Mouse (Mus musculus): ENCODE measurements around the gene Rasl11a. TPM values are rescaled to one million over a fixed set of nuclear protein-coding genes. Genes with fewer than 3 reads are reported as not detected.

Rasl11a gene
- polyA plus RNA-seq, 1 experiment from 2014 or later = 4.3 TPM

DNA sequence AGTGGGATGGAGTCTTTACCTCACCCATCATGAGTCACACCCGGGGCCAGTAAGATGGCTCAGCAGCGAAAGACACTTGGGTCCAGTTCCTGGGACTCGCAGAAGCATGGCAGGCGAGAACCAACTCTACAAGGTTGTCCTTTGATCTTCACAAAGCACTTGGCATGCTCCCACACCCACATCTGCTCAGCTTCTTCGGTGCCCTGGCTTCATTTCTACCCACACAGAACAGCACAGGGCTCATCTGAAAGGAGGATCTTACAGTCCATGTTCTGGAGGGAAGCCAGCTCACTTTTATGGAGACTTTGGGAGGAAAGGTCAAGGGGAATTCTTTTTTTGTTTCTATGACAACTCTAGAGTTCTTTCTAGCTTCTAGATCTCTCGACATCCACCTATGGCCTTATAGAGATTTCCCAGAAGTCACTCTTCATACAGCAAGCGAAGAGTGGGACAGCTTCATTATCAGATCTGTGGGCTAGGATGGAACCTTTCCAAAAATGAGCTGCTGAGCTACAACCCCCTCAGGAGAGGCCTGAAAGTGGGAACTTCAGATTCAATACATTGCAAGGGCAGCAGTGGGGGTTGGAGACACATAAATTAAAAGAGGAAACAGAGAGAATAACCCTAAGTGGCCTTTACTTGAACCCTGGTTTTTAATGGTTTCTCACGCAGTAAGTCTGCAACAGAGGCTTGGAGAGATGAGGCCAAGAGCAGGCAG, 25.8 kb upstream of the Rasl11a start:
- H3K27ac ChIP-seq (ENCODE audit: low read depth, low read length) = no peak overlapping the region
- 85% methylated on average over 8 of the region's 8 CpGs for WGBS
- H3K4me3 ChIP-seq (ENCODE audit: low read depth, low read length) = no peak overlapping the region
- no peaks in the 10 kb centered on the region for H3K4me1 ChIP-seq (replicated peaks; ENCODE audit: control insufficient read depth, insufficient read depth, low read length)
- H3K9me3 ChIP-seq (ENCODE audit: control insufficient read depth, low read length) = no peaks in the 10 kb centered on the region
- no peak for DNase-seq (ENCODE audit: low spot score)
- H3K36me3 ChIP-seq (ENCODE audit: control insufficient read depth, insufficient read depth, low read length) = no peaks in the 10 kb centered on the region
- no peaks in the 10 kb centered on the region for H3K27me3 ChIP-seq (replicated peaks; ENCODE audit: control insufficient read depth, insufficient read depth, low read length)
- H3K9ac ChIP-seq (ENCODE audit: low read depth, low read length) = no peak overlapping the region
- ATAC-seq (replicated peaks; ENCODE audit: low FRiP score) = no peak
- no peak overlapping the region for H3K4me2 ChIP-seq

DNA sequence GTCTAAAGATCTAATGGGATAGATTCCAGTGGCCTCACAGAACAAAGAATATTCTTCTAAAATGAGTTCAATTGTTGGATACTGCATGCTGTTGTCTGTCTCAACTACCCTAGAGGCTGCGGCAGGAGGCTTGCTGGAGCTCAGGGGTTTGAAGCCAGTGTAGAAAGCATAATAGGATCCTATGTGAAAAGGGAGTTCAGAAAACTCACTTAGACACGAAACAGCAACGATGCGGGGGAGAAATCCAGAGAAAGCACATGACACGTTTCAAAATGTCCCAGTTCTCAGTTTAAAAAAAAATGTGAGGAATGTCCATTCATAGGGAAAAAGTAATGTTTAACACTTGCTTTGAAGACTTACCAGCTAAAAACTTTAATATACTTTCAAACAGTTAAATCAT, 21.9 kb upstream of the Rasl11a start:
- Histone ChIP-seq H3K27ac (ENCODE audit: low read depth, low read length) (no peak overlapping the region), H3K4me1 (replicated peaks; ENCODE audit: control insufficient read depth, insufficient read depth, low read length) (0 out of 2 replicates have a peak, but pooled peaks cover 6% of the 10 kb centered on the region), H3K9me3 (ENCODE audit: control insufficient read depth, low read length) (no peaks in the 10 kb centered on the region), H3K9ac (ENCODE audit: low read depth, low read length) (no peak overlapping the region), H3K27me3 (replicated peaks; ENCODE audit: control insufficient read depth, insufficient read depth, low read length) (no peaks in the 10 kb centered on the region), H3K4me3 (ENCODE audit: low read depth, low read length) (no peak overlapping the region), H3K36me3 (ENCODE audit: control insufficient read depth, insufficient read depth, low read length) (no peaks in the 10 kb centered on the region), H3K4me2 (no peak overlapping the region)
- DNase-seq (ENCODE audit: low spot score) = no peak
- WGBS = 79% methylated on average over 5 of the region's 5 CpGs
- ATAC-seq (replicated peaks; ENCODE audit: low FRiP score) = no peak

DNA sequence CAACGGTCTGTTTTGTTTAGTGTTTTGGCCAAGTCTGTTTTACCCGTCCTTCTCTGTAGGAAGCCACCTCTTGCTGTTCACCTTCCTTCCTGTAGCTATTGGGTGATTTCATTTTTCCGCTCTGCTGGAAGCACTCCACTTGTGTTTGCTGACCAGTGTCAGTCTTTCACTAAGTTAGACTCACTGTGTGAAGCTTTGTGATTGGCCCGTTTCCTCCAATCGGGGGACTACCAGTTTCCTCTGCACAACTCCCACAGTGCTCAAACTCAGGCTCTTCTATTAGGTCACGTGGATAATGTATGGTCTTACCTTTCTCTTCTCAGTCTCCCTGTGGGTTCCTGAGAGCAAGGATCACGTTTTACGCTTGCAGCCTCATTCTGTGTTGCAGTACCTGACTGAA, 15.3 kb upstream of the Rasl11a start:
- Histone ChIP-seq H3K4me1 (replicated peaks; ENCODE audit: control insufficient read depth, insufficient read depth, low read length) (peaks cover 15% of the 10 kb centered on the region), H3K9ac (ENCODE audit: low read depth, low read length) (peak overlapping the region; percentile 46), H3K27ac (ENCODE audit: low read depth, low read length) (peak overlapping the region; percentile 71), H3K36me3 (ENCODE audit: control insufficient read depth, insufficient read depth, low read length) (peaks cover 5% of the 10 kb centered on the region), H3K4me3 (ENCODE audit: low read depth, low read length) (peak overlapping the region; percentile 20), H3K27me3 (replicated peaks; ENCODE audit: control insufficient read depth, insufficient read depth, low read length) (no peaks in the 10 kb centered on the region), H3K4me2 (peak overlapping the region; percentile 45), H3K9me3 (ENCODE audit: control insufficient read depth, low read length) (no peaks in the 10 kb centered on the region)
- 37% methylated on average over 8 of the region's 8 CpGs for WGBS
- DNase-seq (ENCODE audit: low spot score) (no peak), ATAC-seq (replicated peaks; ENCODE audit: low FRiP score) (peak; percentile 46)

DNA sequence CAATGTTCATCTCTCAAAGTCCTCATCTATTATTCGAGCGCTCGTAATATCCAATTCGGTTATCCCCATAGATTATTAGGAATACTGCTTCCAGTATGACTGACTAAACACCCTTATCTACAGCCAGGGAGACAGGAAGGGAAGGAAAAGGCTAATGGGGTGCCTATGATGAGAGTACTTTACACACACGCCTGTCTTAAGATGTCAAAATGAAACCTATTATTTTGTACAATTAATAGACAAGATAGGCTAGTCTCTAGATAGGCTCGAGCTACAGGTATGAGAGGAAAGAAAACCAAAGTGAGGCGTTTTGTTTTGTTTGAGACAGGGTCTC, 12.5 kb upstream of the Rasl11a start:
- peaks cover 28% of the 10 kb centered on the region for H3K36me3 ChIP-seq (ENCODE audit: control insufficient read depth, insufficient read depth, low read length)
- peak; percentile 34 for ATAC-seq (replicated peaks; ENCODE audit: low FRiP score)
- peak overlapping the region; percentile 90 for H3K4me3 ChIP-seq (ENCODE audit: low read depth, low read length)
- H3K4me1 ChIP-seq (replicated peaks; ENCODE audit: control insufficient read depth, insufficient read depth, low read length) = peaks cover 15% of the 10 kb centered on the region
- peak overlapping the region; percentile 88 for H3K4me2 ChIP-seq
- peak overlapping the region; percentile 99 for H3K9ac ChIP-seq (ENCODE audit: low read depth, low read length)
- 47% methylated on average over 7 of the region's 7 CpGs for WGBS
- no peaks in the 10 kb centered on the region for H3K27me3 ChIP-seq (replicated peaks; ENCODE audit: control insufficient read depth, insufficient read depth, low read length)
- H3K9me3 ChIP-seq (ENCODE audit: control insufficient read depth, low read length) = no peaks in the 10 kb centered on the region
- H3K27ac ChIP-seq (ENCODE audit: low read depth, low read length) = peak overlapping the region; percentile 88
- no peak for DNase-seq (ENCODE audit: low spot score)

DNA sequence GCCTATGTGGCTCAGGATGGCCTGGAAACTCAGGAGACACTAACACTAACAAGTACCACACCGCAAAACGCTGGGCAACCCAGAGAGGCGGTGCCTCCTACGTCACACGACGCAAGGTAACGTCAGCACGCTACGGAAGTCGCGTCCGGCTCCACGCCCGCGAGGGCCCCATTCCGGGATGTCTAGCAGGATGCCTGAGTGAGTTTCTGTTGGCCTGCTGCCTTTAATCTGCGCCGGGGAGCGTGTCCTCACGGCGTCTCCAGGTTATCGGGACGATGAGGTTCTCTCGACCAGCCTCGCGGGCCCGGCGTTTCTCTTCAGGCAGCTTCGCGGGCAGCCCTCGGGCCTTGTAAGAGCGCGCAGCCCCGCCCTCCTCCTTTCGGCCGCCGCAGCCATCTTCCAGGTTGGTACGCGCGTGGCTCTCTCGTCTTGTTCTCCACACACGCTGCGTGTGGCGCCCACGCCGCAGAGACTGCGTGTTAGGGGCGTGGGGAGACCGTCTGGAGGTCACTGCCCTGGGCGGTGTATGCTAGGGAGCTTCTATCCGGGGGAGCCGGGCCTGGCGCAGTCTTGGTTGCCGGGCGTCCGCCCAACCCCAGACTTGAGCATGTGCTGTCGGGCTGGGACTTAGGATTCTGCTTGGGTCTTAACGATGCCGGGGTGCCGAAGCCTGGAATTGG, 12.0 kb upstream of the Rasl11a start, which contains the start of gene Rpl21:
TSS of gene Rpl21 (plus strand) at position 122 of the 680 bp plus-strand sequence.
- Histone ChIP-seq H3K4me1 (replicated peaks; ENCODE audit: control insufficient read depth, insufficient read depth, low read length) (peaks cover 15% of the 10 kb centered on the region), H3K27ac (ENCODE audit: low read depth, low read length) (peak within 1 kb of the TSS; percentile 88), H3K4me3 (ENCODE audit: low read depth, low read length) (peak within 1 kb of the TSS; percentile 90), H3K27me3 (replicated peaks; ENCODE audit: control insufficient read depth, insufficient read depth, low read length) (no peaks in the 10 kb centered on the region), H3K4me2 (peak within 1 kb of the TSS; percentile 88), H3K9ac (ENCODE audit: low read depth, low read length) (peak within 1 kb of the TSS; percentile 99), H3K36me3 (ENCODE audit: control insufficient read depth, insufficient read depth, low read length) (peaks cover 33% of the 10 kb centered on the region), H3K9me3 (ENCODE audit: control insufficient read depth, low read length) (no peaks in the 10 kb centered on the region)
- peak; percentile 96 for DNase-seq (ENCODE audit: low spot score)
- under 1% methylated on average over 60 of the region's 60 CpGs for WGBS
- peak; percentile 97 for ATAC-seq (replicated peaks; ENCODE audit: low FRiP score)

DNA sequence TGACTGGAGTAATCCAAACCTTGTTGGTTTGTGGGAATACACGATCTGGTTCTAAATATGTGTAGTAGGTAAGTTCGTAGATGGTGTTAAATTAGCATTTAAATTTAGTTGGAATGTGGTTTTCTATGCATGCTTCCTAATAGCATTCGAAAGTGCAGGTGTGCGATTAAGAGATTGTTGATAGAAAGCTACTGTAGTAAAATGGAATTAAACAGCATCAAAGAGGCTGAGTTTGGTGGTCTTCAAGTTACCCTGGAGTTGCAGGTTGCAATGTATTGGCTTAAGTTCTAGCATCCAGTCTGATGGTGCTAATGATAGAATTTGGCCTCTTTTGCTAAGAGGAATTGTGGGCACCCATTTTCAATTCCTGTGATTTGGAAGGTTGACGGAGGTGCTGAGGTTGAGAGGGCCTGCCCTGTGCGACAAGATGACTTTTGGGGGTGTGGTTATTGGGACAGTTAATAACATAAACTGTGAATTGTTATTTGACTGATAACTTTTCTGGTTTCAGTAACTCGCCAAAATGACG, 11.1 kb upstream of the Rasl11a start:
- H3K9me3 ChIP-seq (ENCODE audit: control insufficient read depth, low read length) = no peaks in the 10 kb centered on the region
- WGBS = 9% methylated on average over 8 of the region's 8 CpGs
- no peak for ATAC-seq (replicated peaks; ENCODE audit: low FRiP score)
- peaks cover 39% of the 10 kb centered on the region for H3K36me3 ChIP-seq (ENCODE audit: control insufficient read depth, insufficient read depth, low read length)
- DNase-seq (ENCODE audit: low spot score) = no peak
- peaks cover 15% of the 10 kb centered on the region for H3K4me1 ChIP-seq (replicated peaks; ENCODE audit: control insufficient read depth, insufficient read depth, low read length)
- peak overlapping the region; percentile 90 for H3K4me3 ChIP-seq (ENCODE audit: low read depth, low read length)
- no peaks in the 10 kb centered on the region for H3K27me3 ChIP-seq (replicated peaks; ENCODE audit: control insufficient read depth, insufficient read depth, low read length)
- H3K4me2 ChIP-seq = peak overlapping the region; percentile 88
- peak overlapping the region; percentile 88 for H3K27ac ChIP-seq (ENCODE audit: low read depth, low read length)
- peak overlapping the region; percentile 99 for H3K9ac ChIP-seq (ENCODE audit: low read depth, low read length)

DNA sequence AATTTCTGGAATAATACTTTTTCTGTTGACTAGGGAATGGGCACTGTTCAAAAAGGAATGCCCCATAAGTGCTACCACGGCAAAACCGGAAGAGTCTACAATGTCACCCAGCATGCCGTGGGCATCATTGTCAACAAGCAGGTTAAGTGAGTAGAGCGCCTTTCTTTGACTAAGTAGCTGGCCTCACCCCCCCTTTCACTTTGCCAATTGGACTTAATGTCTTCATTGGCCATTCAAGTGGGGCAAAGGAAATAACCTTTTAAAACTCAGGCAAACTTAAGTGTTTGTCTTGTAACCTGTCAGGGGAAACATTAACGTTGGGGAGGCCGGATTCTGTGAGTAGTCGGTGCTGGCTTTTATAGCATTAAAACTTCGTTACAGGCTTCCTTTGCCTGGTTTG, 9.9 kb upstream of the Rasl11a start:
- peak overlapping the region; percentile 20; the same call in 1 of the 2 replicates for H3K27ac ChIP-seq (ENCODE audit: low read depth, low read length)
- H3K9ac ChIP-seq (ENCODE audit: low read depth, low read length) = peak overlapping the region; percentile 99
- H3K27me3 ChIP-seq (replicated peaks; ENCODE audit: control insufficient read depth, insufficient read depth, low read length) = no peaks in the 10 kb centered on the region
- 60% methylated on average over 8 of the region's 8 CpGs for WGBS
- H3K4me2 ChIP-seq = peak overlapping the region; percentile 88
- H3K4me3 ChIP-seq (ENCODE audit: low read depth, low read length) = peak overlapping the region; percentile 90
- DNase-seq (ENCODE audit: low spot score) (no peak), ATAC-seq (replicated peaks; ENCODE audit: low FRiP score) (no peak)
- peaks cover 39% of the 10 kb centered on the region for H3K36me3 ChIP-seq (ENCODE audit: control insufficient read depth, insufficient read depth, low read length)
- no peaks in the 10 kb centered on the region for H3K9me3 ChIP-seq (ENCODE audit: control insufficient read depth, low read length)
- H3K4me1 ChIP-seq (replicated peaks; ENCODE audit: control insufficient read depth, insufficient read depth, low read length) = peaks cover 10% of the 10 kb centered on the region

DNA sequence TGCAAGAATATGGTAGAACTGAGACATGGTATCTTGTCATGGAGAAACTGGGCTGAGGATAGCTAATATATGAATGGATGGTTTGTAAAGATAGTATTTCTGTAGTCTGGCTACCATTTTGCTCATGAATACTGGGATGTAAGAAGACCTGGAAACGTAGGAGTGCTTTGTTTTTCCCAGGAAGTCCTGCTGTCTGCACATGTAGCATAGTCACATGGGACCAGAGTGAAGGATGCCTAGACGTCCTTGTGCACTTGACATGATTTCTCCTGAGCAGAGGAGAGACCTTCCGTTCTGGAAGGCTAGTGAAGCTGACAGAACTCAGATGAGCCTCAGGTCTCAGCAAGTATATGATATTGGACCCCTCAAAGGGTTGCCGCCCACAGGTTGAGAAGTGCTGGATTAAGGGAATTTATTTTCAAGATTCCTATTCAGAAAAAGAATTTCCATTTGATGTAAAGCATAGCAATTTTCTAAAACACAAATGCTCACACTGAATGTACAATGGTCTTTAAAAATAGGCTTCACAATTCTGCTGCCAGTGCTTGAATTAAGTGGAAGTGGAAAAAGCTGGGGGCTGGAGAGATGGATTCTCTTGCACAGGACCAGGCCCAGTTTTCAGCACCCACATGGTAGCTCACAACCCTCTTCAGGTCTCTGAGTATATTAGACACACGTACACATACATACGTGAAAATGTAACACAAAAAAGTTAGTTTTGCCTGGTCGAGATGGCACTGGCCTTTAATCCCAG, 6.7 kb upstream of the Rasl11a start:
- Histone ChIP-seq H3K9me3 (ENCODE audit: control insufficient read depth, low read length) (no peaks in the 10 kb centered on the region), H3K4me3 (ENCODE audit: low read depth, low read length) (no peak overlapping the region), H3K36me3 (ENCODE audit: control insufficient read depth, insufficient read depth, low read length) (peaks cover 39% of the 10 kb centered on the region), H3K27me3 (replicated peaks; ENCODE audit: control insufficient read depth, insufficient read depth, low read length) (no peaks in the 10 kb centered on the region), H3K4me1 (replicated peaks; ENCODE audit: control insufficient read depth, insufficient read depth, low read length) (peaks cover 8% of the 10 kb centered on the region; the same call in 1 of the 2 replicates), H3K27ac (ENCODE audit: low read depth, low read length) (no peak overlapping the region), H3K4me2 (no peak overlapping the region), H3K9ac (ENCODE audit: low read depth, low read length) (no peak overlapping the region)
- ATAC-seq (replicated peaks; ENCODE audit: low FRiP score) (no peak), DNase-seq (ENCODE audit: low spot score) (no peak)
- WGBS = 64% methylated on average over 7 of the region's 7 CpGs

Measured in liver, embryonic 11.5 days (tissue).